Mouse (Mus musculus) kidney, embryonic 16.5 days (tissue): ENCODE measurements around the gene B3gat2. TPM values are rescaled to one million over a fixed set of nuclear protein-coding genes. Genes with fewer than 3 reads are reported as not detected.

Experiments used
- polyA plus RNA-seq: library from polyadenylated mRNA; unstranded; fragments of >200 nt; fragmentation: Nextera tagmentation; extraction: Ambion mirVana; gene quantifications from 2 replicates; pipeline ENCODE4 v1.2.1, GENCODE M21; 2015

The B3gat2 gene
- polyA plus RNA-seq, 1 experiment from 2014 or later, result 11.1 TPM

Other genes with a start within 250 kb of the B3gat2 start
- gene Smap1, start 160.6 kb downstream of the B3gat2 start, polyA plus RNA-seq, result 22.2 and 28.0 TPM in 2 replicates
- gene Sdhaf4, start 243.9 kb downstream of the B3gat2 start, polyA plus RNA-seq, result 56.4 and 59.9 TPM in 2 replicates